Mouse (Mus musculus) heart, postnatal 25 days (tissue): ENCODE results near the gene Dcst1. TPM values are rescaled to one million over a fixed set of nuclear protein-coding genes. Genes with fewer than 3 reads are reported as not detected.
A peak's percentile ranks its signal among the peaks of the same experiment; 100 is the strongest.

ENCODE experiments used
- DNase-seq: peaks from one replicate; pipeline ENCODE4 v3.0.0; 2022; ENCODE audit warnings: low spot score
- intact Hi-C: fragments of 180-260 bp; cut with DNase I; formaldehyde crosslinking; loops from one replicate; pipeline ENCODE4 v1.15.1; 2025
- total RNA-seq, 2 experiments: library from RNA; stranded (reverse); gene quantifications; 2 replicates each; pipeline ENCODE4 v1.2.3; 2021

Gene Dcst1
- total RNA-seq, 2 experiments from 2014 or later: not detected

DNA sequence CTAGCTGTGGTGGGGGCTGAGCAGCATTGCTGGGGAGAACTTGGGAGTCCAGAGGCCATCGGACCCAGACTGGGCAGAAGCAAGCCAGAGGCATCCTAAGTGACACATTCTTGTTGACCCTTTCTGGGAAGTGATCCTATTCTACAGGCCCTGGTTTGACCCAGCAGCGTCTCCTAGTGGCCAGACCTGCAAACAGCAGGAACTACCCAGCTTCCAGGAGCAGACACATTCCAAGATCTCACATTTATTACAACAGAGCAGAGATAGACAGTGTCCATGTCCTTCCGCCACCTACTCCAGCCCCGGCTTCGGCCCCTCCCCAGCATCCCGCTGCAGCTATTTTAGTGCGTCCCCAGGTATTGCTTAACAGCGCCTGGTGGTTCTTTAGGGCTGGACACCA lies 25.6 kb downstream of the Dcst1 start:
- DNase-seq: no peak
- intact Hi-C loops: loop anchor here (10.0 kb wide), 1 partner anchor 345 kb away; no protein-coding TSS in a partner anchor

DNA sequence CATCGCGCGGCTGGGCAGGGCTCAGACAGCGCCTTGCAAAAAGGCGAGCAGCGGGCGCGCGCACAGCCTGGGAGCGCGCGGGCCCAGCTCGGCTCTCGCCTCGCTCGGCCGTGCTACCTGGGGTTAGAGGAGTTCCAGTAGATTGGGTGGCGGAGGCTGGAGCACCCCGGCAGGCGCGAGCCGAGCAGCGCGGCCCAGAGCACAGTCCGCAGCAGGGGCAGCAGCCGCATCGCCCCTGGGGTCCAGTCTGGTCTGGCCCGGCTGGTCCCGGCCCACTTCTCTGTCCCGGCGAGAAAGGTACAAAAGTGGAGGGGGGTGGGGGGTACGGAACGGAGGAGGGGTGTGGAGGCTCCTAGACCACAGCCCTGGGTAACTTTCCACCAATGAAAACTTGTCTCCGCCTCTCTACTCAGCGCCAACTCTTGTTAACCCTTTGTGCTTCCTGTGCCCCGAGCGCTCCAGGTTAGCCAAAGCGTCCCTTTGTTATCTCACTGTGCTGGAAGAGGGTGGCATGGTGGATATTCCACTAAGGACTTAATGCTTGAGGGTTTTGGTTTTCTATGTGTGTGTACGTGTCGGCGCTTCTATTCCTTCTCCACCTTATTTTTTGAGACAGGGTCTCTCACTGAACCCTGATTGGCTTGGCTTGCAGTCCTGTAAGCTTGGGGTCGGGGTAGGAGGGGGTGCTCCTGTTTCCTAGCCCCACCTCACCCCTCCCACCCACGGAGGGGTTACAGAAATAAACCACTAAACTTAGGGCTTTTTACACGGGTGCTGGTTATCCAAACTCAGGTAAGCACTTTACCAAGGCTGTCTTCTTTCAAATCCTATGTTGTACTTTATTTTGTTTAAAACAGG lies 27.1 kb downstream of the Dcst1 start, which contains the start of gene Efna4:
Gene Efna4 (minus strand): TSS at position 308 of the 858 bp plus-strand sequence.
- DNase-seq: no peak
- intact Hi-C loops: loop anchor here (10.0 kb wide), 1 partner anchor 347 kb away; no protein-coding TSS in a partner anchor

DNA sequence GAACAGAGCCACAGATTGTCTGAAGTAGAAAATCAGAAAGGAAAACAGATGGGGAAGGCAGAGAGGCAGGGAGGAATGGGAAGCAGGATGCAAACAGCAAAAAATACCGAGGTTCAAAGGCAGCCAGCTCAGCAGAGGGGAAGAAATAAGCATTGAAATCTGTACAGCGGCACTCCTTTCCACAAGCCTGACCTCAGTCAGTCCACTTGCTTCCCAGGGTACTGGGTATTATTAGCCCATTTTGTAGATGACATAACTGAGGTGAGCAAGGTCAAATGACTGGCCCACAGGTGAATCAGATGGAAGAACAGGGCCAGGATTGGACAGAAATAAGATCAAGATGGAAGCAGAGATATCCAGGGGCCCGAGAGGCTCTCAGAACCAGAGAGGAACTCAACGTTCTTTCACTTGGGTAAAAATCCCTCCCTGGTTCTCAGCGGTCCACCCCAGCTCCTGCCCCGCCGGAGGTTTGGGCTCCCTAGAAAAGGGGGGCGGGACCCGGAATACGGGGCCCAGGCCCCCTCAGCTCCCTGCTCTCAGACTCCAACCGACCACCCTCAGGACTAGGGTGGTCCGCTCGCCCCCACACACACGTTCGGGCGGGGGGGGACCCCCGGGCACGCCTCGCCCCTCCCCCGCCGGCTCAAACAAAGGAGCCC lies 27.9 kb downstream of the Dcst1 start:
- DNase-seq: no peak
- intact Hi-C loops: loop anchor here (10.0 kb wide), 1 partner anchor 348 kb away; no protein-coding TSS in a partner anchor

DNA sequence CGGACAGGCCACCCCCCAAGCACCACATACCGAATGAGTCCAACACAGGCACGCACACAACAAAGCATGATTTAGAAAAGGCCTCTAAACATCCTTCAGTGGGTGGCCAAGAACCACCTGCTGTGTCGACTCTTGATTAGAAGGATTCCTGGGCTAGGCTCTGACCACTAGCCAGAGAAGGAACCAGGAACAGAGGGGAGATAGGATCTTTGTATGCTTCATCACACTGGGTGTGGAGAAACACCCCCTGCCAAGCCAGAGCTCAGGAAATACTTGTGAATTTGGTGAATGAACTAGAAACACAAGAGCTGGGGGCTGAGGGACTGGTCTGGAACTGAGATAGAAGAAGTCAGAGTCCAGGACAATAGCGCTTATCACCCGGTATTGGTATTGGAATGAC lies 28.5 kb downstream of the Dcst1 start:
- intact Hi-C loops: loop anchor here (10.0 kb wide), 1 partner anchor 348 kb away; no protein-coding TSS in a partner anchor
- no peak for DNase-seq

DNA sequence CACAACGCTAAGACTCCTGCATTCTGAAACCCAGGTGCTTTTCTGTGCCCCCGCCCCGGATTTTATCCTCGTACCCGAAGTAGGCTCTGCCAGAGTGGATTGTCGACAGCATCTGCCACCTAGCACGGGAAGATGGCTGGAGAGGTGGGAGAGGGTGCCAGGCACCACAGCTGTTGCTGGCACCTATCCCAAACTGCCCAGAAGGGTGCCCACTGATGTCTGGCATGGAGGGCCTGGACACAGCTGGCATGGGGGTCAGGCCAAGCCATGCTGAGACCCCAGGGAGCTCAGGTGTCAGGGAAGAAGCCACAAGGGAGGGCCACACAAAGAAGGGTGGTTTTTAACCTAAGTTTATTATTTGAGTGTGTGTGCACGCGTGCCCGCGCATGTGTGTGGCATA lies 32.0 kb downstream of the Dcst1 start:
- intact Hi-C loops: loop anchor here (10.0 kb wide), 1 partner anchor 352 kb away; no protein-coding TSS in a partner anchor
- DNase-seq: no peak

DNA sequence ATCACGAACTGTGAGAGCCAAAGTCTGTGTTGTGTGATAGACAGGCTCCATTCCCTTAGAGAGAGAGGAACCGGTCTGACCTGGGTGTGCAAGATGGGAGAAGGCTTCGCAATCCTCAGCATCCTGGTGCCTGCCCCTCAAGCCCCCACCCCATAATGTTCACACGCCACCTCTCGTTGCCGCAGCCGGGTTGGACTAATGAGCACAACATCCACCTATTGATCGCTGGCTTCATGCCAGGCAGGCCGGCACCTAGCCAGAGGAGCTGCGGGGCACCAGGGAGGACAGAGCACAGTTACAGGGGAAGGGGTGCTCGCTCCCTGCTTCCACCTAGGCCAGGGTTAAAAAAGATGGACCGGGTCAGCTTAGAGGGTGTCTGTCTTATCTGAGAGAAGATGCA lies 32.6 kb downstream of the Dcst1 start:
- intact Hi-C loops: loop anchor here (10.0 kb wide), 1 partner anchor 352 kb away; no protein-coding TSS in a partner anchor
- no peak for DNase-seq

DNA sequence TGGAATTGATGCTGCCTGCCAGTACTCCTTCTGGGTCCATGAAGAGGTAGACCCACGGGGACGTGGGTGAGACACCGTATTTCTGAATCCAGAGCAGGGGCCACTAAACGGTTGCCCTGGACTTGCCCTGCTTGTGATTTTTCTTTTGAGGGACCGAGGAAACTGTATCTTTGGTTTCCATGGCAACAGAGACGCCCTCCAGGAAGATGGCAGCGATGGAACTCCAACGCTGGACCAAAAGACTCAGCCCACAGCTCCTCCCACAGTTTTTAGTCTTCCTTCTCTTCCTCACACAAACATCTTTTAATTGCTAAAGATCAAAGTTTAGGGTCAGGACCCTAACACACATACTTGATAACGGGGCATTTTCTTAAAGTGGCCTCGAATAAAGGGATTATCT lies 33.0 kb downstream of the Dcst1 start:
- intact Hi-C loops: loop anchor here (10.0 kb wide), 1 partner anchor 353 kb away; no protein-coding TSS in a partner anchor
- DNase-seq: no peak

DNA sequence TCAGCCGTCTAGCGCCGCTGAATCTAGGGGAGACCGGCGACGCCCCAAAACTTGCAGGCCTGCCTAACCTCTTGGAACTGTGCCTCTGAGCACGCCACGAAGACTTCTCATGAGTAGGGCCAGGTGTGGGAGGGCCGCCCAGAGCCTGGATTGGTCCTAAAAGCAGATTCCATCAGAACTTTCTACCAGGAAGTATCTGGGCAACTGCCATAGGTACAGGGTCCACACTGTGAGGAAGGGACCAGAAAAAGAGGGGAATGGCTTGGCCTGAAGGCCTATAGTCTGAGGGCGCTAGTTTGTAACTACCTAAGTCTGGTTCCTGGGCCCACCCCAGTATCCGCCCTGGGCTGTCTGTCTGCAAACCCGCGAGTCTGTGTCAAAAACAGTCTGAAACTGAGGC lies 33.5 kb downstream of the Dcst1 start:
- DNase-seq: no peak
- intact Hi-C loops: loop anchor here (10.0 kb wide), 1 partner anchor 353 kb away; no protein-coding TSS in a partner anchor

DNA sequence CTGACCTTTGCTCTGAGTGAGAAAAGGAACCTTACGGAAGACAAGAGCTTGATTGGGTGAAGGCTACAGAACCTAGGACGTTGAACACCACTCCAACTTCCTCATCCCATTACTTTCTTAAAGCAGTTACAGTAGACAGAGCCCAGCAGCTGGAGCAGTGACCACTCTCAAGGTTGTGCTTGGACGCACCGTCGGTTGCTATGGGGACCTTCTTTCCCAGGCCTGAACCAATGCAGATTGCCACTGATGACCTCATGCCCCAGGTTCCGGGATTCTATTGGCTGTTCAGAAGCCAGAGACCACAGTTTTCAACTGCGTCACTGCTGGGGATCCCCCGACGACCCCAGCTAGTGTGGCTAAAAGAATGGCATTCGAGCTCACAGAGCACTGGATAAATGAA lies 34.1 kb downstream of the Dcst1 start:
- intact Hi-C loops: loop anchor here (10.0 kb wide), 1 partner anchor 354 kb away; no protein-coding TSS in a partner anchor

DNA sequence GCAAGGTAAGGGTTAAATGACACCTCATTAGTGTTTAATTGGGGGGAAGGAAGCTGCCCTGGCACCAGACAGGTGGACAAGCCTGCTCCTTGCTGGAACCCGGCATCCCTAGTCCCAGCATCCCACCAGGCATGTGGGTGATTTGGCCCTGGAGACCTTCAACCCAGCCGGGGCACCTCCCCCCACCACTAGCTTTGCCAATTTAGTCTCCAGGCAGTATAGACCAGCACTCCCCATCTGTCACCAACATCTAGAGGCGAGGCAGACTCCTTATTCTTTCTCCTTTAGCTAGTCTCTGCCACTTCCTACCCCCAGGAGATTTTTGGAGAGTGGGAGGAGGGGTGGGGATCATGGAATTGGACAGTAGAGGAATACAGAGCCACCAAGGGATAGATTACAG lies 34.7 kb downstream of the Dcst1 start:
- no peak for DNase-seq
- intact Hi-C loops: loop anchor here (10.0 kb wide), 1 partner anchor 354 kb away; no protein-coding TSS in a partner anchor

More for the DNA sequence above, 34.1 kb downstream of the Dcst1 start:
- no peak for DNase-seq

DNA sequence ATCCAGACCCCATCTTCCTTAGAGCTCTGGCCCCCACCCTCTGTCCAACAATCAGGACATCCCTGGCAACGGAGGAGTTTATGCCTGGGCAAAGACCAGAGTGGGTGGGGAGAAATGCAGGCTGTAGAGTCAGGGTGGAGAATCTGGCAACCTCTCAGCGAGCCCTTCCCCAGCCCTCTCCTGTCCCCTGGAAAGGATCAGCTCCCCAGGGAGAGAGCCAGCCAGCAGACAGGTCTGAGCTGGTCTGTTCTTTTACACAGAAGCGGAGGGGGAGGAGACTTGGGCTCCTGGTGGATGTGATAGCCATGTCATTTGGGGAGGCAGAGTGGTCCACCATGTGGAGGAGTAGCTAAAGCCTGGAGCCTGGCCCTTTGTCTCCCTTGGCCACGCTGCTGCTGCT lies 36.4 kb downstream of the Dcst1 start:
- DNase-seq: no peak
- intact Hi-C loops: no loop called here

DNA sequence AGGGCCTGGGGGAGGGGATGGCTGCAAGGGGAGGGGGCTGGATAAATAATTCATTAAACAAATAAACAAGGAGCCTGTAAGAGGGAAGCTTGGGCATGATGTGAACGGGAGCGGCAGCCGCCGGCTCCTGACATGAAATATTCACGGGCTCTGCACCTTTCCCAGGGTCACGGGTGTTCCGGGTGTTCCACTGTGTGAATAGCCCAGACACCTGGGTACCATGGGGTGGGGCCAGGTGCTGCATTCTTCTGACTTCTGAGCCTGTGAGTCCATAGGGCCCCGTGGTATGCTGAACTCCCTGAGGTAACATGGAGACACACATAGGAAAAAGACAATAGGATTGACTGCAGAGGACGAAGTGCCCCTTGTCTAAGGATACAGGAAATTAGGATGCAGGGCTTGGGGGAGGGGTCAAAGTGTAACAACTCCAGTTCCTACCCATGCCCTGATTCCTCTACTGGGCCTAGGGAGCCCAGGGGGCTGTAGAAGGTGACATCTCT lies 37.6 kb downstream of the Dcst1 start:
- intact Hi-C loops: no loop called here

DNA sequence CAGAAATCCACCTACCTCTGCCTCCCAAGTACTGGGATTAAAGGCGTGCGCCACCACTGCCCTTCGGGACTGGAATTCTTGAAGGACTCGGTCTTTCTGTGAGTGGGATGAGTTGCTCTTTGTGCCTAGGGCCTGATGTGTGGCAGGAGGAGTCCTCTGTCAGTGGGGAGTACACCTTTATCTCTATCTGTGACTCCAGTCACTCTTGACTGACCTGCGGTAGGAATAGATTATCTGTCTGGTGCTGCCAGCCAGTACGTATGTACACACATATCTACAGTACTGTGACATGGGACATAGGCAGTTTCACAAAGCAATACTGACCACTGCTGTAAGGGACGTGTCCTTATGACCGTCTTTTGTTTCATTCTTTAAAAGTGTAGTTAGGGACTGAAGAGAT lies 39.2 kb downstream of the Dcst1 start:
- intact Hi-C loops: no loop called here
- DNase-seq: no peak

More for the DNA sequence above, 37.6 kb downstream of the Dcst1 start:
- no peak for DNase-seq

DNA sequence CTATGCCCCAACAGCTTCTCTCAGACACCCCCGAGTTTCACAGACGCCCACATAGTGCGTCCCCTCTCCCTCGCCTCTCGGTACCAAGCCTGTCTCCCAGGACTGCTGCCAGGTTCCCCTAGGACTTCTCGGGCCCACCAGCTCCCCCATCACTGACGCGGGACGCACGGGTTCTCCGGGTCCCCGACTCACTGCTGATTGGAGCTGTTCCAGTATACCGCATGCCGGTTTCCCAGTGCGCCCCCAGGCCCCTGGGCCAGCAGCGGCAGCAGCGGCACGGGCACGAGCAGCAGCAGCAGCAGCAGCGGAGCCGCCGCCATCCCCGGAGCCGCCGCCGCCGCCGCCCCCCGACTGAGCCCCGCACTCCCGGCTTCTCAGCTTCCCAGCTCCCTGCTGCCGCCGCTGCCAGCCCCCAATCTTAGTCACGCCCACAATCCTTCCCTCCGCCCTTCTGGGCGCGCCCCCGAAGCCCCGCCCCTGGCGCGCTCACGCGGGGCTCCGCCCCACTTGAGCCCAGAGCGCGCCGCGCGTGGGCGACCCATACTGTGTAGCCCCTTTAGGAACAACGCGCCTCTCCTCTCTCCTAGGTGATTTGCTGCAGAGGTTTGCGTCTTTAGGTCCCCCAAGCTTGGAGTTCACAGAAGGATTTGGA lies 42.4 kb downstream of the Dcst1 start, which contains the start of gene Efna3:
Gene Efna3 (minus strand): TSS at position 452 of the 652 bp plus-strand sequence.
- peak; percentile 46 for DNase-seq
- intact Hi-C loops: no loop called here

DNA sequence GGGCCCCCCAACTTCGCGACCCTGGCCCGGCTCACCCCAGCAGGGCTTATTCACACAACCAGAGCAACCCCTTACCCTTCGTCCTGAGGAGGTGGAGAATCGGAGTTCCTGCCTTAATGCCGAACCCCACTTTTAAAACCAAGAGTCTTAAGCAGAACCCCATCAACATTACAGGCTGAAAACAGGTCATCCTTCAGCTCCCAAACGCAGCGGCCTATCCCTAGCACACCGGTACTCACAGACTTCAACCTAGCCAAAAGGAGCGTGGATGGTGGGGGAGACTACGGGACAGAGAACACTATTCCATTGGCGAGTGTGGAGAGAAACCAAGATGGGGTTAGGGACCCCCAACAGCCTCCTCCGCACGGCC lies 42.9 kb downstream of the Dcst1 start:
- DNase-seq: no peak
- intact Hi-C loops: no loop called here

DNA sequence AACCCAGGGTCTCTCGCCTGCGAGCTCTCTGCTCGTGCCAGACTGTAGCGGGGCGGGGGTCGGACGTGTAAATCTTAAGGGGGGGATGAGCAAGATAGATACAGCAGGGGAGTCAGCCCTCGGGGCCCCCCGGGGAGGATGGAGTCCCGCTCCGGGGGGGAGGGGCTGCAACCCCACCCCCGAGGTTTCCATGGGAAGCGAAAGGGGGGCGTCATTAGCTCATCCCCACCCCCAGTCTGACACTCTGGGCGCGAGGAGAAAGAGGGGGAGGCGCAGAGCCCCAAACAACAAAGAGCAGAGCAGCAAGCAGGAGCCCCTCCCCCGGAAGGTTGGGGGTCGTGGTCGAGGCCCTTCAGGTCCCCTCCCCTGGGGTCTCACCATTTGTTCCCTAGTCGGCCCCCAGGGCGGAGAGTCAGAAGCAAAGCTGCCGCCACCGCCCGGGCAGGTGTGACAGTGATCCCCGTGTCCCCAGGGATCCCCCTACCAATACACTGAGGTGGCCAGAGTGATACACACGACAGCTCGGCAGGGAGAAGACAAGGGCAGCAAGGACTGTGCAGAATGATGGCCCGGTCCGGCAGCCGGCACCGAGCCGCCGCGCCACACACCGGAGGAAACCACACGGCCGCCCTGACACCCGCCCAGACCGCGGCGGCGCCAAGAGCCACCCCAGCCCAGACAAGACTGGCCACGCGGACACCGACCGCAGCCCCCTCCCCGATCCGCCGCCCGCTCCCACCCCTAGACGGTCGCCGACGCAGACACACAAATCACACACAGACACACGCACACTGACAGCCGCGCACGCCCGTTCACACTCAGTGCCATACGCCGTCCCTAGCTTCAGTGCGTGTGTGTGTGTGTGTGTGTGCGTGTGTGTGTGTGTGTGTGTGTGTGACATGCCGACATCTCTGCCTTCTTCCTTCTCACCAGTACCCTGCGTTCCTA lies 43.6 kb downstream of the Dcst1 start:
- DNase-seq: no peak
- intact Hi-C loops: loop anchor here (1.0 kb wide), 1 partner anchor 14 kb away; no protein-coding TSS in a partner anchor

DNA sequence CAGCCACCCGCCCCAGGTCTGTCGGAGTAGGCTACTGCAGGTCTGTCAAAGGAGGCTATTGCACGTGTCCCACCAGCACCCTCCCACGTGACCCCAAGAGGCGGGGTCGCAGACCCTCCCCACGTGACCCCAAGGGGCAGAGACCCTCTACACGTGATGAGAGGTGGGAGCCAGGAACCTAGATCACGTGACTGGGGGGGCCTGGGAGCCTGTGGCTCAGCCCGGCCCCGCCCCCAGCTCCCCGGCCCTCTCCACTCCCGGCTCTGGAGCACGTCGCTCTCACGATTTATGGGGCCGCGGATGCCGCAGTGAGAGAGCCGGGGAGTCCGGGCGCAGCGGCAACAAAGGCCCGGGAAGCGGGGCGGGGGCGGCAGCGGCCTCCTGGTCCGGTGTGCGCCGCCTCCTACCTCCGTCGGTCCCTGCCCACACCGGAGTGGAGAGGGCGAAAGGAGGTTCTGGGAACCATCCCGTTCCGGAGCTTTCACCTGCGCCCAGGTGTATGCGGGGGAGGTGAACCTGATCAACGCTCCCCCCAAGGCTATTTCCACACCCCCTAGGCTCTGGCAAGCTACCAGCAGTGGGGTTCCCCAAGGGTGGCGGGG lies 44.4 kb downstream of the Dcst1 start:
- no peak for DNase-seq
- intact Hi-C loops: loop anchor here (1.0 kb wide), 1 partner anchor 15 kb away; no protein-coding TSS in a partner anchor
